ENCODE assay signal across 11 mouse cellular contexts in the genomic region with DNA sequence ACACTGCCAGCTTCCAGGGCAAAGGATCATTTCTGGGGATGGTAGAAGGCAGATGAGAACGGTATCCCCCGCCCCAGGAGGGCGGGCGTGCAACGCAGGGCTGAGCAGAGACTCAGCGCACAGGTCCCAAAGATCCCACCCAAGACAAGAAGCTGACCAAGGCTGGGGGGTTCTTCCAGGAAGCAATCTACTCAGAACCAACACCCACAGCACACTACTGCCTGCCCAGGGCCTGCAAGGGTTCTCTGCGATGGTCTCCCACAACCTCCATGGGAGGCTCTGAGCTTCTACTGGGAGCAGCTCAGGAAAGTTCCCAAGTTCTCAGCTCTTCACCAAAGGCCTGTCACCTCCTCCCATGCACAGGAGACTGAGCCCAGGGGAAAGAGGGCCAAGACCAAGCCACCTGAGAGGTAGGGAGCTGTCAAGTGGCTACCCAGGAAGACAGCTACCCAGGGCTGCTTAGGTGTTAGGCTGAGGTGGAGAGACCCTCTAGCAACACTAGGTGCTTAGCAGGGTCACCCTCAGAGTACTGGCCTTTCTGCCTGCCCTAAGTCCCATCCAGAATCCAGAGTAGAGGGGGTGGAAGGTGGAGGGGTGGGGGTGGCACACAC. TPM values are rescaled to one million over a fixed set of nuclear protein-coding genes. Genes with fewer than 3 reads are reported as not detected.
DNase-seq lines count a peak whose midpoint lies in the region; ATAC-seq and TF ChIP-seq lines count a peak whose summit lies in the region.
"Had no signal": no experiment of that assay in that cellular context is flagged by ENCODE, and none has a peak within 500 bp of the region (broad histone marks: within the 10 kb centered on the region; RNA-seq: fewer than 3 reads in every experiment).

No protein-coding gene starts in this region.

- no peak for DNase-seq in left cerebral cortex, adult 2 months (ENCODE audit: extremely low spot score in 1 of 2, low spot score in 2 of 2)
- no peak for DNase-seq in left cerebral cortex, adult 18-20 months (ENCODE audit: low spot score in 2 of 2)
- DNase-seq in spleen, postnatal 14 days (ENCODE audit: low spot score in 2 of 2), result no peak
- no peak for DNase-seq in thymus, postnatal 4 days
- DNase-seq in heart, postnatal 14 days, result no peak

- no peak for TF ChIP-seq CTCF in left cerebral cortex, adult 2 months (IDR thresholded peaks at IDR 0.05)

- ATAC-seq in forebrain, embryonic 15.5 days (replicated peaks), result no peak
- no peak for ATAC-seq in limb, embryonic 13.5 days (ENCODE audit: low FRiP score, low read depth)
- ATAC-seq in neural tube, embryonic 15.5 days (ENCODE audit: low FRiP score), result no peak
- ATAC-seq: intestine, embryonic 16.5 days had no signal

- intact Hi-C loops in left cerebral cortex, adult 2 months (cut with DNase I), result no loop called here
- intact Hi-C loops in heart, postnatal 14 days (cut with DNase I), result loop anchor here (10.0 kb wide), 1 partner anchor 376 kb away; a partner anchor contains a TSS

- H3K4me1 ChIP-seq in forebrain, embryonic 15.5 days, result peaks cover 21% of the 10 kb centered on the region
- peaks cover 22% of the 10 kb centered on the region for H3K4me1 ChIP-seq in limb, embryonic 13.5 days
- H3K4me1 ChIP-seq in neural tube, embryonic 15.5 days, result peaks cover 44% of the 10 kb centered on the region

- 91% methylated on average over 7 of the region's 7 CpGs for WGBS in forebrain, embryonic 15.5 days
- 95% methylated on average over 7 of the region's 7 CpGs for WGBS in limb, embryonic 13.5 days
- 93% methylated on average over 7 of the region's 7 CpGs for WGBS in neural tube, embryonic 15.5 days

- 0 out of 2 replicates have a peak overlapping the region, but pooled peaks have one; percentile 52 for H3K9ac ChIP-seq in forebrain, embryonic 15.5 days (replicated peaks)
- H3K9ac ChIP-seq in limb, embryonic 13.5 days, result no peak overlapping the region
- H3K9ac ChIP-seq in neural tube, embryonic 15.5 days (replicated peaks), result peak overlapping the region; percentile 75
- H3K9ac ChIP-seq: lung, embryonic 15.5 days had no signal

- no peaks in the 10 kb centered on the region for H3K9me3 ChIP-seq in forebrain, embryonic 15.5 days
- no peaks in the 10 kb centered on the region for H3K9me3 ChIP-seq in limb, embryonic 13.5 days
- H3K9me3 ChIP-seq in neural tube, embryonic 15.5 days (replicated peaks), result no peaks in the 10 kb centered on the region
- H3K9me3 ChIP-seq: lung, embryonic 15.5 days had no signal

- peak overlapping the region; percentile 79 for H3K4me2 ChIP-seq in forebrain, embryonic 15.5 days (replicated peaks)
- peak overlapping the region; percentile 99 for H3K4me2 ChIP-seq in limb, embryonic 13.5 days (replicated peaks)
- H3K4me2 ChIP-seq in neural tube, embryonic 15.5 days, result peak overlapping the region; percentile 97

- H3K36me3 ChIP-seq in forebrain, embryonic 15.5 days, result no peaks in the 10 kb centered on the region
- H3K36me3 ChIP-seq in limb, embryonic 13.5 days, result no peaks in the 10 kb centered on the region
- no peaks in the 10 kb centered on the region for H3K36me3 ChIP-seq in neural tube, embryonic 15.5 days
- H3K36me3 ChIP-seq: lung, embryonic 15.5 days had no signal

- H3K27me3 ChIP-seq in forebrain, embryonic 15.5 days, result peaks cover 43% of the 10 kb centered on the region
- peaks cover 86% of the 10 kb centered on the region for H3K27me3 ChIP-seq in limb, embryonic 13.5 days
- H3K27me3 ChIP-seq in neural tube, embryonic 15.5 days (replicated peaks), result peaks cover 33% of the 10 kb centered on the region

- no peak overlapping the region for H3K27ac ChIP-seq in left cerebral cortex, adult 2 months
- H3K27ac ChIP-seq in forebrain, embryonic 15.5 days (replicated peaks), result no peak overlapping the region
- H3K27ac ChIP-seq in limb, embryonic 13.5 days, result no peak overlapping the region
- H3K27ac ChIP-seq in neural tube, embryonic 15.5 days (replicated peaks), result no peak overlapping the region
- H3K27ac ChIP-seq: lung, embryonic 15.5 days had no signal

- peak overlapping the region; percentile 64 for H3K4me3 ChIP-seq in left cerebral cortex, adult 2 months
- peak overlapping the region; percentile 53 for H3K4me3 ChIP-seq in forebrain, embryonic 15.5 days
- H3K4me3 ChIP-seq in limb, embryonic 13.5 days, result peak overlapping the region; percentile 63; the same call in 1 of the 2 replicates
- peak overlapping the region; percentile 63 for H3K4me3 ChIP-seq in neural tube, embryonic 15.5 days (replicated peaks)

RNA-seq across cellular contexts. Expression of a gene that starts 10.0 kb away (rescaled TPM):
- 10 to 100 TPM; 19.9 to 29.7 TPM for total RNA-seq in left cerebral cortex, adult 2 months (2021)
- total RNA-seq in left cerebral cortex, adult 18-20 months (2021), result 10 to 100 TPM; 22.3 to 27.6 TPM
- polyA plus RNA-seq in forebrain, embryonic 15.5 days (2015; fragmentation: Nextera tagmentation; extraction: Ambion mirVana), result 2.4 and 3.0 TPM in 2 replicates
- polyA plus RNA-seq in limb, embryonic 13.5 days (2015; fragmentation: Nextera tagmentation; extraction: Ambion mirVana), result 0.31 and 0.34 TPM in 2 replicates
- 9.7 and 10.1 TPM in 2 replicates for polyA plus RNA-seq in neural tube, embryonic 15.5 days (2015; fragmentation: Nextera tagmentation; extraction: Ambion mirVana)
- total RNA-seq in heart, postnatal 14 days (2021), result under 1 TPM; 0.15 to 0.19 TPM
- total RNA-seq: CH12.LX had no signal

RNA-seq across cellular contexts. Expression of a gene that starts 45.1 kb away (rescaled TPM):
- 10 to 100 TPM; 55.2 to 55.7 TPM for total RNA-seq in left cerebral cortex, adult 2 months (2021)
- total RNA-seq in left cerebral cortex, adult 18-20 months (2021), result 10 to 100 TPM; 50.7 to 58.9 TPM
- 106 and 121 TPM in 2 replicates for polyA plus RNA-seq in forebrain, embryonic 15.5 days (2015; fragmentation: Nextera tagmentation; extraction: Ambion mirVana)
- polyA plus RNA-seq in limb, embryonic 13.5 days (2015; fragmentation: Nextera tagmentation; extraction: Ambion mirVana), result 234 and 241 TPM in 2 replicates
- 129 and 207 TPM in 2 replicates for polyA plus RNA-seq in neural tube, embryonic 15.5 days (2015; fragmentation: Nextera tagmentation; extraction: Ambion mirVana)
- 10 to 100 TPM; 37.1 to 38.2 TPM for total RNA-seq in heart, postnatal 14 days (2021)

RNA-seq across cellular contexts. Expression of a gene that starts 54.3 kb away (rescaled TPM):
- total RNA-seq in left cerebral cortex, adult 2 months (2021), result 10 to 100 TPM; 86.7 to 93.8 TPM
- total RNA-seq in left cerebral cortex, adult 18-20 months (2021), result 10 to 100 TPM; 83.2 to 92.5 TPM
- polyA plus RNA-seq in forebrain, embryonic 15.5 days (2015; fragmentation: Nextera tagmentation; extraction: Ambion mirVana), result 34.8 and 37.4 TPM in 2 replicates
- 20.2 and 21.0 TPM in 2 replicates for polyA plus RNA-seq in limb, embryonic 13.5 days (2015; fragmentation: Nextera tagmentation; extraction: Ambion mirVana)
- polyA plus RNA-seq in neural tube, embryonic 15.5 days (2015; fragmentation: Nextera tagmentation; extraction: Ambion mirVana), result 70.8 and 74.9 TPM in 2 replicates
- 10 to 100 TPM in 1 of 2 experiments, 1 to 10 TPM in 1; 10.0 to 10.4 TPM for total RNA-seq in heart, postnatal 14 days (2021)

Comparison
In these comparisons a context has a peak if more than half of its experiments do, and no peak if none do; other contexts are left out.
1. RNA of a gene that starts 10.0 kb away (total RNA-seq): 19.9 to 29.7 TPM in left cerebral cortex, adult 2 months and 22.3 to 27.6 TPM in left cerebral cortex, adult 18-20 months; 0.15 to 0.19 TPM in heart, postnatal 14 days; every median in the first group is over 10 times any median in the second.
2. RNA of a gene that starts 54.3 kb away (total RNA-seq): 86.7 to 93.8 TPM in left cerebral cortex, adult 2 months and 83.2 to 92.5 TPM in left cerebral cortex, adult 18-20 months; 10.0 to 10.4 TPM in heart, postnatal 14 days; every median in the first group is over 4 times any median in the second.
3. Peak in every context shown above with its lines, with median percentiles within 50 percentile points of each other: H3K4me3 ChIP-seq and H3K4me2 ChIP-seq.